Mouse (Mus musculus) hindbrain, embryonic 10.5 days (tissue): ENCODE measurements around the gene Grm3. TPM values are rescaled to one million over a fixed set of nuclear protein-coding genes. Genes with fewer than 3 reads are reported as not detected.
A peak's percentile ranks its signal among the peaks of the same experiment; 100 is the strongest.

Source experiments
- DNase-seq: peaks from one replicate; pipeline ENCODE4 v3.0.0-alpha.2; 2017; ENCODE audit warnings: low spot score
- H3K27ac ChIP-seq: fragments of 300-500 bp; sonication (generic); 2 replicates; pipeline ENCODE4 v1.5.1; 2016; ENCODE audit warnings: mild to moderate bottlenecking, moderate library complexity
- H3K27me3 ChIP-seq: fragments of 300-500 bp; sonication (generic); 2 replicates; pipeline ENCODE4 v1.6.1; 2016; ENCODE audit warnings: mild to moderate bottlenecking; ENCODE audit not compliant: poor library complexity, insufficient read depth, severe bottlenecking
- H3K36me3 ChIP-seq: fragments of 300-500 bp; sonication (generic); 2 replicates; pipeline ENCODE4 v1.6.1; 2016; ENCODE audit warnings: mild to moderate bottlenecking, moderate library complexity
- H3K4me1 ChIP-seq: fragments of 300-500 bp; sonication (generic); replicated peaks from 2 replicates; pipeline ENCODE4 v1.6.1; 2016; ENCODE audit warnings: mild to moderate bottlenecking
- H3K4me3 ChIP-seq: fragments of 300-500 bp; sonication (generic); 2 replicates; pipeline ENCODE4 v1.5.1; 2016; ENCODE audit warnings: mild to moderate bottlenecking, moderate library complexity
- H3K9me3 ChIP-seq: fragments of 300-500 bp; sonication (generic); 2 replicates; pipeline ENCODE4 v1.6.1; 2016; ENCODE audit warnings: mild to moderate bottlenecking, moderate library complexity
- WGBS: fragments of 180-500 bp; shearing (Covaris S2); methylation state at CpG from one replicate; pipeline ENCODE4 v1.1.7; 2016; 5-methylcytosine and 5-hydroxymethylcytosine counted together
- polyA plus RNA-seq: library from polyadenylated mRNA; unstranded; fragments of >200 nt; fragmentation: Nextera tagmentation; extraction: Ambion mirVana; gene quantifications from 2 replicates; pipeline ENCODE4 v1.2.1, GENCODE M21; 2016

Gene Grm3
- polyA plus RNA-seq, 1 experiment from 2014 or later, result 2.1 TPM

- no peak for DNase-seq
- Histone ChIP-seq H3K27ac (no peak overlapping the region), H3K27me3 (no peaks in the 10 kb centered on the region), H3K4me3 (no peak overlapping the region), H3K36me3 (no peaks in the 10 kb centered on the region), H3K9me3 (no peaks in the 10 kb centered on the region), H3K4me1 (peaks cover 13% of the 10 kb centered on the region)
- 25% methylated on average over 3 of the region's 3 CpGs for WGBS
Observed at GRCm38 (mm10) chr5:9690599-9691242, 34.2 kb downstream of the Grm3 start.

- H3K27ac ChIP-seq, result no peak overlapping the region
- WGBS, result 28% methylated on average over 1 of the region's 1 CpGs
- DNase-seq, result no peak
- H3K9me3 ChIP-seq, result no peaks in the 10 kb centered on the region
- H3K4me3 ChIP-seq, result no peak overlapping the region
- H3K36me3 ChIP-seq, result no peaks in the 10 kb centered on the region
- peaks cover 13% of the 10 kb centered on the region for H3K4me1 ChIP-seq
- H3K27me3 ChIP-seq, result no peaks in the 10 kb centered on the region
Observed at GRCm38 (mm10) chr5:9690192-9690591, 34.8 kb downstream of the Grm3 start.

- H3K4me1 ChIP-seq, result no peaks in the 10 kb centered on the region
- no peaks in the 10 kb centered on the region for H3K27me3 ChIP-seq
- H3K4me3 ChIP-seq, result no peak overlapping the region
- 58% methylated on average over 2 of the region's 2 CpGs for WGBS
- DNase-seq, result no peak
- no peaks in the 10 kb centered on the region for H3K9me3 ChIP-seq
- no peaks in the 10 kb centered on the region for H3K36me3 ChIP-seq
- no peak overlapping the region for H3K27ac ChIP-seq
Observed at GRCm38 (mm10) chr5:9683204-9683603, 41.8 kb downstream of the Grm3 start.

- no peak for DNase-seq
- Histone ChIP-seq H3K27me3 (no peaks in the 10 kb centered on the region), H3K36me3 (no peaks in the 10 kb centered on the region), H3K4me3 (no peak overlapping the region), H3K9me3 (no peaks in the 10 kb centered on the region), H3K4me1 (no peaks in the 10 kb centered on the region), H3K27ac (no peak overlapping the region)
- 90% methylated on average over 1 of the region's 1 CpGs for WGBS
Observed at GRCm38 (mm10) chr5:9669002-9669401, 56.0 kb downstream of the Grm3 start.

DNA sequence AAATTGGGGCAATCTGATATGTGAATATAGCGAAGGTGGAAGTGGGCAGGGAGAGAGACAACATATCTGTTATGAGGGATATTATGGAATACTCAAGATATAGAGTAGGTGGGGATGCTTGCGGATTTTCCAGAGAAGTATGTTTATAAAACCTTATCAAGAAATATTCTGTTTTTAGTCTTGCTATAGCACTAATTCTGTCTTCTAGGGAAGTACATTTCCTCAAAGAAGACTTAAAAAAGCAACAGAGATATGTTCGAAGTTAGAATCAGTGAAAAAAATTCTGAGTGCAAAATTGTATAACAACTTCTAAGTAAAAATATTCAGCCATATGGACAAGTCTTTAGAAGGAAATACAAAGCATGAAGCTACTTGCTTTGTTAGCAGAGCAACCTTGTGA, 61.6 kb downstream of the Grm3 start:
- no peaks in the 10 kb centered on the region for H3K4me1 ChIP-seq
- no peak overlapping the region for H3K27ac ChIP-seq
- no peaks in the 10 kb centered on the region for H3K36me3 ChIP-seq
- 90% methylated on average over 3 of the region's 3 CpGs for WGBS
- H3K9me3 ChIP-seq, result no peaks in the 10 kb centered on the region
- no peak overlapping the region for H3K4me3 ChIP-seq
- no peak for DNase-seq
- H3K27me3 ChIP-seq, result no peaks in the 10 kb centered on the region

DNA sequence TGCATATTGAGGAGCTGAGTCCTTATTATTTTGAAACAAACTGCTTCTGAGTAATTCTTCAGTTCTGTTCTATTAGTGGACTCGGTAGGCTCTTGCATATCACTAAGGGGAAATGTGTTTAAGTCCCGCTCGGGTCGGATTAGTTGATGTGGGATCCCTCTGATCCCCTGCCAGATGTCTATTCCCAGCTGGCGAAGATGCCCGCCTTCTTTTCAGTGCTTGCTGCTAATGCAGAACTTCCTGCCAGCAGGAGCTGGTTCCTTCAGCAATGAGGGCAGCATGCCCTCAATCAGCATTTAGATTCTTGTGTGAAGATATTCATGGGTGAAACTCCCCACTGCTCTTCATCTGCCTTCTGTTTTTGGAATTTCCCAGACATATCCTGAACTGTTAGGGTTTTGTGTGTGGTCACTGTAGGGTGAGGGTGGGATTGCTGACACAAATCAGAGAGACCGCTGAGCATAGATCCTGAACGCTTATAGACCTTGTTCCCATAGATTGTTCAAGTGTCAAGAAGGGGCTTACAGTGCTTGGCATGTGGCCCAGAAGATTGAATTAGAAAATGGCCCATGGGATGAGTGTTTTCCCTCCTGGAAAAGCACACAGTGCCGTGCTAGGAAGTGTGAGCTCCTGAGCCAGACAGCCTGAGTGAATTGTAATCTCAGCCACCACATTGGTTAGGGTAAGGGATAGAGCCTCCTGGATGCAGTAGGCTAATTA, 62.9 kb downstream of the Grm3 start:
- Histone ChIP-seq H3K36me3 (no peaks in the 10 kb centered on the region), H3K27ac (no peak overlapping the region), H3K27me3 (no peaks in the 10 kb centered on the region), H3K9me3 (no peaks in the 10 kb centered on the region), H3K4me1 (no peaks in the 10 kb centered on the region), H3K4me3 (no peak overlapping the region)
- no peak for DNase-seq
- WGBS, result 72% methylated on average over 9 of the region's 9 CpGs

DNA sequence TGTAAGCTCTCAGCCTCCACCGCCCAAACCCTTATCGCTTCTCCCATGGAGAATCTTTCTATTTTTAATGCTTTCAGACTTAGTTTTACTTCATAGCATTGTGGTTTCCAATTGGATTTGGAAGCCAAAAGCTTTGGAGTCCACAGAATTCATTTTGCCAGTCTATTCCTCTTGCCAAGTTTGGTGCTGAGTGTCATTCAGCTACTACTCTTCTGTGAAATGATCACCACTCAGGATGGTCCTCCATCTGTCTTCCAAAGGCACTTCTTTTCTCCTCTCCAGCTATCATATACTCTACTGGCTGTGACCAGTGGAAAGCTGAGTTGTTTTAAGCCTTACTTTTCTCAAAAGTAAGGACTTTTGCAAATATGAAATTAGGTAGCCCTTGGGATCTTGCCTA, 86.4 kb downstream of the Grm3 start:
- 94% methylated on average over 2 of the region's 2 CpGs for WGBS
- H3K27me3 ChIP-seq, result no peaks in the 10 kb centered on the region
- H3K27ac ChIP-seq, result no peak overlapping the region
- no peak for DNase-seq
- no peaks in the 10 kb centered on the region for H3K4me1 ChIP-seq
- no peaks in the 10 kb centered on the region for H3K9me3 ChIP-seq
- no peak overlapping the region for H3K4me3 ChIP-seq
- no peaks in the 10 kb centered on the region for H3K36me3 ChIP-seq

- WGBS, result 78% methylated on average over 2 of the region's 2 CpGs
- H3K4me3 ChIP-seq, result no peak overlapping the region
- H3K4me1 ChIP-seq, result peaks cover 8% of the 10 kb centered on the region
- no peak overlapping the region for H3K27ac ChIP-seq
- no peaks in the 10 kb centered on the region for H3K9me3 ChIP-seq
- H3K36me3 ChIP-seq, result no peaks in the 10 kb centered on the region
- no peak for DNase-seq
- no peaks in the 10 kb centered on the region for H3K27me3 ChIP-seq
Observed at GRCm38 (mm10) chr5:9627220-9627619, 97.8 kb downstream of the Grm3 start.

DNA sequence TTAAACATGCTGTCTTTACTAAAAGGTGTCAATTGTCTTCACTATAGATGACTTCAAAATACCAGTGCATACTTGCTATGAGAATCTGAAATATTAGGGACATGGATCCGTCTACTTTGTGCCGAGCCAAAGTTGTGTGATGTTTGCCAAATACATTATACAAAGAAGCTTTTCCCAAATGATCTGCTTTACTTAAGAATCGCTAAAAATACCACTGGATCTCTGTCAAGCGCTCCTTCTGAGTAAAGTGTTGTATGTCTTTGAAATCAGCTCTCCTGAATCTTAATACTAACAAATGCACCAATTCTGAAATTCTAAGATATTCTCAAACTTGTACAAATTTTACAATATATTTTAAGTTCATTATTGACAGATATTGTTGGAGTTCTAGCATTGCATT, 100.6 kb downstream of the Grm3 start:
- H3K27ac ChIP-seq, result no peak overlapping the region
- WGBS, result 88% methylated on average over 4 of the region's 4 CpGs
- DNase-seq, result no peak
- no peak overlapping the region for H3K4me3 ChIP-seq
- H3K4me1 ChIP-seq, result peaks cover 8% of the 10 kb centered on the region
- H3K36me3 ChIP-seq, result no peaks in the 10 kb centered on the region
- no peaks in the 10 kb centered on the region for H3K9me3 ChIP-seq
- H3K27me3 ChIP-seq, result no peaks in the 10 kb centered on the region

DNA sequence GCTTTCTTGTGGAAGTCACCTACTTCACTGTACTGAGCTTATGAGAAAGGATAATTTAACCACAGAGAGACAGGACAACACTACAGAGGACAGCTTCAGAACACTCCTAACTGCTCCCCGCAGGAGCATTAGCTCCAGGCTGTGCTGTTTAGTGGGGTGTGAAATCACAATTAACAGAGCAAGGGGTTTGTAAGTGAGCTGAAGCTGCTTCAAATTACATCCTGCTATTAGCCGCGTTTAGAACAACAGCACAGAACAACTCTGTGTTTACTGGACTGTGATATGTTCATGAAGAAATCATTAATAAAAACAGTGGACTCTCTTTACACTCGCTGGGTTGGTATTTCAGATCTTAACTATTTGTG, 101.9 kb downstream of the Grm3 start:
- H3K27ac ChIP-seq, result peak overlapping the region; percentile 50; the same call in 1 of the 2 replicates
- no peaks in the 10 kb centered on the region for H3K36me3 ChIP-seq
- no peaks in the 10 kb centered on the region for H3K27me3 ChIP-seq
- peak; percentile 2 for DNase-seq
- H3K9me3 ChIP-seq, result no peaks in the 10 kb centered on the region
- H3K4me1 ChIP-seq, result peaks cover 8% of the 10 kb centered on the region
- 12% methylated on average over 4 of the region's 4 CpGs for WGBS
- H3K4me3 ChIP-seq, result no peak overlapping the region

DNA sequence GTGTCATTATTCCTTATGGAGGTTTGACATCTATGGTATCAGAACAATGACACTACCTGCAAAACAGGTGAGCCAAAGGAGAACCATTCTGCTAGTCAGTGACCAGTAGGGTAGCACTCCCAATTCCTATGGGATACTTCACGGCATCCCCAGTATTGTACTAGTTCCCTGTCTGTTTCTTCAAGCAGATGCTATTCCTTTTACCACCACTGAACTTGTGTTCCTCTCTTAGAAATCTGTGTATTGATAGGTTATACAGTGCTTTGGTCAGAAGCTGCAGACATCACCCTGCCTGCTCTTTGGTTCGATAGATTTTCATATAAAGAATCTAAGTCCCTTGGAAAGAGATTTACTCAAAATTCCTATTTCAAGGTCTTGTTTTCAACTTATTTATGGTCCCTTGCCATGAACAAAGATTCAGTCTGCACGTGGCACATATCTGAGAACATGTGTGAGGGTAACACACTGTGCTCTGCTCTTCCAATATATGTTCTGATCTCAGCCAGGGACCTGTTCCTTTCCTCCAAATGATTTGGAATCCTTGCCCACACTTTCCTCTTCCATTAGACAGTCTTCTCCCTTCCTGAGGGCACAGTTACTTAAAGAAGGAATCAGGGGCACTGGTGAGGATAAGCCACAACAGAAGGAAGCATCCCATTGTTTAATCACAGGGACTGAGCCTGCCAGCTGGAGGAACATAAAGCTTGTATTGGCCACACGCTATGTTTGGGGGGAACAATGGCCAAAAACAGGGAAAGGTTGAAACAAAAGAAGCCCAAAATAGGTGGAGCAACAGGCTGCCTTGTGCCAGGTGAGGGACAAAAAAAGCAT, 102.5 kb downstream of the Grm3 start:
- DNase-seq, result peak; percentile 3

DNA sequence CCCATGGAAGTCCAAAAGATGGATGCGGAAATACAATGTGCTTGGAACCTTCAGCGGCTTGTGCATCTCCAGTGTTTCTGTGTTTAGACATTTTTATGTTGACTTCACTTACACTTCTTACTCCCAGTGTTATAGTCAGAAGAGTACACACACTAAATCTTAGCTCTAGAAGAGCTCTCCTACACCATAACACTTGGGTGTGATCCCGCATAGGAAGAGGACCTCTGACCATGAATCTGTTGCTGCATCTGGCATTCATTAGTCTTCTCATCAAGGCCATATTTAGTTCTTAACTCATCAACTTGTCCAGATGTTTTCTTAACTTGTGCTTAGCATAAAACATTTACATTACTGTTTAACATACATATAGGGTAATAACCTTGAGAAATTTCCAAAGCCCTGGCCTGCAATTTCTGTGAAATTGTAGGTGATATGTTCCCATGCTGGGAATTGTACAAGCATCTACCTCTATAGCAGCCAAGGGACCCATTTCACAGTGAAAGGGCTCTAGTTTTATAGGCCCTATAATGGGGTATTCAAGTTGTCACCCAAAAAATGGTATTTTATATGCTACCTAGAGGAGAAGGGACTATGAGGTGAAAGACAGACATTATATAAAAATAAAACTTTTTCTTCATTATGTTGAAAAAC, 103.4 kb downstream of the Grm3 start:
- peaks cover 8% of the 10 kb centered on the region for H3K4me1 ChIP-seq
- 89% methylated on average over 3 of the region's 3 CpGs for WGBS
- no peaks in the 10 kb centered on the region for H3K27me3 ChIP-seq
- DNase-seq, result no peak
- no peak overlapping the region for H3K27ac ChIP-seq
- H3K9me3 ChIP-seq, result no peaks in the 10 kb centered on the region
- no peaks in the 10 kb centered on the region for H3K36me3 ChIP-seq
- H3K4me3 ChIP-seq, result no peak overlapping the region

More for the DNA sequence above, 102.5 kb downstream of the Grm3 start:
- peaks cover 8% of the 10 kb centered on the region for H3K4me1 ChIP-seq
- H3K36me3 ChIP-seq, result no peaks in the 10 kb centered on the region
- H3K27me3 ChIP-seq, result no peaks in the 10 kb centered on the region
- H3K27ac ChIP-seq, result peak overlapping the region; percentile 50; the same call in 1 of the 2 replicates
- no peak overlapping the region for H3K4me3 ChIP-seq
- WGBS, result 58% methylated on average over 4 of the region's 4 CpGs
- no peaks in the 10 kb centered on the region for H3K9me3 ChIP-seq
